Mouse (Mus musculus): ENCODE measurements around the gene Hoxa7. TPM values are rescaled to one million over a fixed set of nuclear protein-coding genes. Genes with fewer than 3 reads are reported as not detected.

Gene Hoxa7
- polyA plus RNA-seq, 1 experiment from 2014 or later, result 25.2 TPM

- Histone ChIP-seq H3K4me1 (replicated peaks; ENCODE audit: control insufficient read depth, insufficient read depth, low read length) (0 out of 2 replicates have a peak, but pooled peaks cover 4% of the 10 kb centered on the region), H3K36me3 (replicated peaks; ENCODE audit: control insufficient read depth, insufficient read depth) (no peaks in the 10 kb centered on the region), H3K9ac (no peak overlapping the region), H3K4me3 (replicated peaks; ENCODE audit: low read length) (peak overlapping the region; percentile 37), H3K4me2 (replicated peaks) (peak overlapping the region; percentile 63), H3K27ac (no peak overlapping the region), H3K27me3 (ENCODE audit: control insufficient read depth, insufficient read depth, low read length) (peaks cover 100% of the 10 kb centered on the region), H3K9me3 (ENCODE audit: control insufficient read depth, low read length) (no peaks in the 10 kb centered on the region)
- ATAC-seq (ENCODE audit: low FRiP score) (no peak), DNase-seq (ENCODE audit: low spot score) (no peak)
- WGBS, result 4% methylated on average over 12 of the region's 12 CpGs
These were observed 766 bp downstream of the Hoxa7 start for GRCm38 (mm10) chr6:52220865-52221310.

GRCm38 (mm10) chr6:52220003-52220864 is 1.4 kb downstream of the Hoxa7 start:
- Histone ChIP-seq H3K9me3 (ENCODE audit: control insufficient read depth, low read length) (no peaks in the 10 kb centered on the region), H3K9ac (no peak overlapping the region), H3K27ac (no peak overlapping the region), H3K4me2 (replicated peaks) (no peak overlapping the region), H3K4me3 (replicated peaks; ENCODE audit: low read length) (no peak overlapping the region), H3K36me3 (replicated peaks; ENCODE audit: control insufficient read depth, insufficient read depth) (no peaks in the 10 kb centered on the region), H3K27me3 (ENCODE audit: control insufficient read depth, insufficient read depth, low read length) (peaks cover 100% of the 10 kb centered on the region), H3K4me1 (replicated peaks; ENCODE audit: control insufficient read depth, insufficient read depth, low read length) (0 out of 2 replicates have a peak, but pooled peaks cover 4% of the 10 kb centered on the region)
- DNase-seq (ENCODE audit: low spot score) (no peak), ATAC-seq (ENCODE audit: low FRiP score) (no peak)
- WGBS, result 15% methylated on average over 32 of the region's 32 CpGs

DNA sequence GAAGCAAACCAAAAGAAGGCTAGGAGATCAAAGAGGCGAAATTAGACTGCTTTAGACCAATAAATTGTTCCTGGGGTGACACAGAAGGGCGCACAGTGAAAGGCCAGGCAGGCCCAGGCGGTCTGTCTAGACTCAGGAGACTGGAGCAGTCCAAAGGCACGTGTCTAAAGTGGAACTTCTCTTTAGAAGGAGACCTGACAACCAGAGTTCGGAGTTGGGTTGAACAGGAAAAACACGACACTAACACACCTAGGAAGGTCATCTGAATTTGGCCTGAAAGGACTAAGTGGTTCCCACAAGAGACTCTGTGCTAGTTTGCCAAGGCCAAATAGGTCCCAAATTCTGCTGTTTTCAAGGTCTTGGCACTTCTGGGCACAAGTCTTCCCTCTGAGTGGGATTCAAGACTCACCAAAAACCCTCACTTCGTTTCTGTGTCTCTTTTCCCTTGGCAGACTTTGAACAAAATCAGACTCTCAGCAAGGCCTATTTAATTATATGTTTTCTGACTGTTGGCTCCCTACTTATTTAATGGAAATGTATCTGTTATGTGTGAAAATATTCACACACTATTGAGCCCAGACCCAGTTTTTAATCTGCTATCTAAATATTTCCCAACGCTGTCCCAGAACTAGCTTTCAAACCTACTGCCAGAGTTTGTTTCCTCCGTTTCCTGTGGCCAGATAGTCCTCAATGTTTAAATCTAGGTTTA is 2.3 kb downstream of the Hoxa7 start:
- no peaks in the 10 kb centered on the region for H3K9me3 ChIP-seq (ENCODE audit: control insufficient read depth, low read length)
- H3K4me3 ChIP-seq (replicated peaks; ENCODE audit: low read length), result no peak overlapping the region
- 0 out of 2 replicates have a peak, but pooled peaks cover 4% of the 10 kb centered on the region for H3K4me1 ChIP-seq (replicated peaks; ENCODE audit: control insufficient read depth, insufficient read depth, low read length)
- H3K27ac ChIP-seq, result no peak overlapping the region
- 22% methylated on average over 9 of the region's 9 CpGs for WGBS
- DNase-seq (ENCODE audit: low spot score) (no peak), ATAC-seq (ENCODE audit: low FRiP score) (no peak)
- H3K27me3 ChIP-seq (ENCODE audit: control insufficient read depth, insufficient read depth, low read length), result peaks cover 100% of the 10 kb centered on the region
- no peak overlapping the region for H3K4me2 ChIP-seq (replicated peaks)
- no peaks in the 10 kb centered on the region for H3K36me3 ChIP-seq (replicated peaks; ENCODE audit: control insufficient read depth, insufficient read depth)
- no peak overlapping the region for H3K9ac ChIP-seq

- no peak overlapping the region for H3K4me2 ChIP-seq (replicated peaks)
- no peak overlapping the region for H3K4me3 ChIP-seq (replicated peaks; ENCODE audit: low read length)
- DNase-seq (ENCODE audit: low spot score), result no peak
- no peak overlapping the region for H3K9ac ChIP-seq
- WGBS, result 7% methylated on average over 14 of the region's 14 CpGs
- no peak for ATAC-seq (ENCODE audit: low FRiP score)
- peaks cover 100% of the 10 kb centered on the region for H3K27me3 ChIP-seq (ENCODE audit: control insufficient read depth, insufficient read depth, low read length)
- H3K9me3 ChIP-seq (ENCODE audit: control insufficient read depth, low read length), result no peaks in the 10 kb centered on the region
- H3K36me3 ChIP-seq (replicated peaks; ENCODE audit: control insufficient read depth, insufficient read depth), result no peaks in the 10 kb centered on the region
- no peak overlapping the region for H3K27ac ChIP-seq
- 0 out of 2 replicates have a peak, but pooled peaks cover 4% of the 10 kb centered on the region for H3K4me1 ChIP-seq (replicated peaks; ENCODE audit: control insufficient read depth, insufficient read depth, low read length)
These were observed 2.9 kb downstream of the Hoxa7 start for GRCm38 (mm10) chr6:52218643-52219215.

GRCm38 (mm10) chr6:52217895-52218642 is 3.6 kb downstream of the Hoxa7 start:
- ATAC-seq (ENCODE audit: low FRiP score) (no peak), DNase-seq (ENCODE audit: low spot score) (no peak)
- H3K4me2 ChIP-seq (replicated peaks), result peak overlapping the region; percentile 33; the same call in 1 of the 2 replicates
- no peak overlapping the region for H3K9ac ChIP-seq
- peak overlapping the region; percentile 22; the same call in 1 of the 2 replicates for H3K4me3 ChIP-seq (replicated peaks; ENCODE audit: low read length)
- no peak overlapping the region for H3K27ac ChIP-seq
- no peaks in the 10 kb centered on the region for H3K36me3 ChIP-seq (replicated peaks; ENCODE audit: control insufficient read depth, insufficient read depth)
- 5% methylated on average over 23 of the region's 23 CpGs for WGBS
- peaks cover 100% of the 10 kb centered on the region for H3K27me3 ChIP-seq (ENCODE audit: control insufficient read depth, insufficient read depth, low read length)
- 0 out of 2 replicates have a peak, but pooled peaks cover 4% of the 10 kb centered on the region for H3K4me1 ChIP-seq (replicated peaks; ENCODE audit: control insufficient read depth, insufficient read depth, low read length)
- H3K9me3 ChIP-seq (ENCODE audit: control insufficient read depth, low read length), result no peaks in the 10 kb centered on the region

- no peaks in the 10 kb centered on the region for H3K36me3 ChIP-seq (replicated peaks; ENCODE audit: control insufficient read depth, insufficient read depth)
- H3K27me3 ChIP-seq (ENCODE audit: control insufficient read depth, insufficient read depth, low read length), result peaks cover 100% of the 10 kb centered on the region
- no peaks in the 10 kb centered on the region for H3K9me3 ChIP-seq (ENCODE audit: control insufficient read depth, low read length)
- WGBS, result under 1% methylated on average over 25 of the region's 25 CpGs
- H3K4me2 ChIP-seq (replicated peaks), result peak overlapping the region; percentile 33
- 0 out of 2 replicates have a peak, but pooled peaks cover 4% of the 10 kb centered on the region for H3K4me1 ChIP-seq (replicated peaks; ENCODE audit: control insufficient read depth, insufficient read depth, low read length)
- no peak overlapping the region for H3K9ac ChIP-seq
- DNase-seq (ENCODE audit: low spot score) (no peak), ATAC-seq (ENCODE audit: low FRiP score) (no peak)
- H3K4me3 ChIP-seq (replicated peaks; ENCODE audit: low read length), result peak overlapping the region; percentile 22
- no peak overlapping the region for H3K27ac ChIP-seq
These were observed 4.2 kb downstream of the Hoxa7 start for GRCm38 (mm10) chr6:52217459-52217768.

GRCm38 (mm10) chr6:52216691-52217458 is 4.8 kb downstream of the Hoxa7 start:
- Histone ChIP-seq H3K4me3 (replicated peaks; ENCODE audit: low read length) (peak overlapping the region; percentile 22), H3K9ac (no peak overlapping the region), H3K27ac (no peak overlapping the region), H3K9me3 (ENCODE audit: control insufficient read depth, low read length) (no peaks in the 10 kb centered on the region), H3K4me1 (replicated peaks; ENCODE audit: control insufficient read depth, insufficient read depth, low read length) (0 out of 2 replicates have a peak, but pooled peaks cover 4% of the 10 kb centered on the region), H3K27me3 (ENCODE audit: control insufficient read depth, insufficient read depth, low read length) (peaks cover 100% of the 10 kb centered on the region), H3K4me2 (replicated peaks) (peak overlapping the region; percentile 33), H3K36me3 (replicated peaks; ENCODE audit: control insufficient read depth, insufficient read depth) (no peaks in the 10 kb centered on the region)
- DNase-seq (ENCODE audit: low spot score) (no peak), ATAC-seq (ENCODE audit: low FRiP score) (no peak)
- 2% methylated on average over 60 of the region's 60 CpGs for WGBS

GRCm38 (mm10) chr6:52215771-52216535 is 5.7 kb downstream of the Hoxa7 start:
- Histone ChIP-seq H3K9ac (no peak overlapping the region), H3K36me3 (replicated peaks; ENCODE audit: control insufficient read depth, insufficient read depth) (no peaks in the 10 kb centered on the region), H3K4me3 (replicated peaks; ENCODE audit: low read length) (no peak overlapping the region), H3K4me2 (replicated peaks) (peak overlapping the region; percentile 8; the same call in 1 of the 2 replicates), H3K4me1 (replicated peaks; ENCODE audit: control insufficient read depth, insufficient read depth, low read length) (no peaks in the 10 kb centered on the region), H3K9me3 (ENCODE audit: control insufficient read depth, low read length) (no peaks in the 10 kb centered on the region), H3K27ac (no peak overlapping the region), H3K27me3 (ENCODE audit: control insufficient read depth, insufficient read depth, low read length) (peaks cover 100% of the 10 kb centered on the region)
- ATAC-seq (ENCODE audit: low FRiP score) (no peak), DNase-seq (ENCODE audit: low spot score) (no peak)
- 2% methylated on average over 30 of the region's 30 CpGs for WGBS
